Mouse (Mus musculus): ENCODE results near the gene Smim20. TPM values are rescaled to one million over a fixed set of nuclear protein-coding genes. Genes with fewer than 3 reads are reported as not detected.

Smim20 gene
- 71.3 and 75.4 TPM in 2 replicates for polyA plus RNA-seq (2014; fragmentation: Nextera tagmentation; extraction: Ambion mirVana)

DNA sequence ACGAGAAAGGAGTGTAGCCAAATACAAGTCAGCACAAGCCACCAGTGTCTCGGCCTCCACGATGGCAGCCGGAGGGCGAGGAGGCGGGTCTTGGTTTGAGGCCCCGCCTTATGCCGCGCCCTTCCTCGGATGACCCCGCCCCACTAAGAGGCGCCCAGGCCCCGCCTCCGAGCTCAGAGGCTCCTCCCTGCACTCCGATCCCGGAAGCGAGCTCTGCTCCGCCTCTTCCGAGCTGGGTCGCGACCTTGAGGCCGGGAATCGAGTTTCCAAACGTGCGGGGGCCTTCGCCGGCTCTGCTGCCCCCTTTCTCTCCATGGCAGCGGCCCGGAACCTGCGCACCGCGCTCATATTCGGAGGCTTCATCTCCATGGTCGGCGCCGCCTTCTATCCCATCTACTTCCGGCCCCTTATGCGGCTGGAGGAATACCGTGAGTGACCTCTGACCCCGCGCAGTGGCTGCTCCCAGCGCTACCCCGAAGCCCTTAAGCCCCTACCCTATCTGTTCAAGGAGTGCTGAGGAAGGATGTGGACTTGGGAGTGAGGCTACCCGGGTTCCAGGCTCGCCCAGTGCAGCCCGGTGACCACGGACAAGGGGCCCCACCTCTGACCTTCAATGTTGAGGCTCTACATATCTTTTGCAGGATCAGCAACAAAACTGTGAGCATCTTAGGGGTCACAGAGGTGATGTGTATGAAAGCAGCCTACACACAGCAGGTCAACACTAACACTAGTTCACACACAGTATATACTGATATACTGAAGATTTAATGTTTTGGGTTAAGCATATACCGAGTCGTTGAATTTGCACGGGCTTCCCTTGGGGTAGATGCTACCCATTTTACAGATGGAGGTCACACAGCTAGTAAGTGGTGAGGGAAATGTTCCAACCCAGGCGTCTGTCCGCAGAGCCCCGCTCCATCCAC, at the start of gene Smim20:
Smim20 (plus strand) TSS at position 153 of the 923 bp plus-strand sequence.
- no peaks in the 10 kb centered on the region for H3K27me3 ChIP-seq (ENCODE audit: control insufficient read depth, insufficient read depth, low read length)
- H3K36me3 ChIP-seq (ENCODE audit: control insufficient read depth, insufficient read depth, low read length): no peaks in the 10 kb centered on the region
- H3K9ac ChIP-seq (ENCODE audit: low read length): peak within 1 kb of the TSS; percentile 64
- H3K4me3 ChIP-seq (ENCODE audit: low read depth, low read length): peak within 1 kb of the TSS; percentile 62
- H3K4me1 ChIP-seq (replicated peaks; ENCODE audit: control insufficient read depth, insufficient read depth, low read length): peaks cover 5% of the 10 kb centered on the region; the same call in 1 of the 2 replicates
- no peaks in the 10 kb centered on the region; the same call in 1 of the 2 replicates for H3K9me3 ChIP-seq (ENCODE audit: control insufficient read depth, low read length)
- WGBS: 12% methylated on average over 53 of the region's 53 CpGs
- peak; percentile 93 for DNase-seq (ENCODE audit: low spot score)
- ATAC-seq (replicated peaks; ENCODE audit: low FRiP score): peak; percentile 95
- peak within 1 kb of the TSS; percentile 75 for H3K4me2 ChIP-seq (ENCODE audit: low read depth, low read length, severe bottlenecking)
- no peak within 1 kb of the TSS for H3K27ac ChIP-seq (ENCODE audit: low read depth, low read length)

- DNase-seq (ENCODE audit: low spot score): no peak
- Histone ChIP-seq H3K27me3 (ENCODE audit: control insufficient read depth, insufficient read depth, low read length) (no peaks in the 10 kb centered on the region), H3K9me3 (ENCODE audit: control insufficient read depth, low read length) (no peaks in the 10 kb centered on the region), H3K4me1 (replicated peaks; ENCODE audit: control insufficient read depth, insufficient read depth, low read length) (no peaks in the 10 kb centered on the region), H3K4me2 (ENCODE audit: low read depth, low read length, severe bottlenecking) (no peak overlapping the region), H3K9ac (ENCODE audit: low read length) (no peak overlapping the region), H3K36me3 (ENCODE audit: control insufficient read depth, insufficient read depth, low read length) (no peaks in the 10 kb centered on the region), H3K27ac (ENCODE audit: low read depth, low read length) (no peak overlapping the region), H3K4me3 (ENCODE audit: low read depth, low read length) (no peak overlapping the region)
- ATAC-seq (replicated peaks; ENCODE audit: low FRiP score): no peak
- WGBS: 92% methylated on average over 13 of the region's 13 CpGs
These were observed 41.4 kb upstream of the Smim20 start for GRCm38 (mm10) chr5:53225434-53225833.

- no peak for DNase-seq (ENCODE audit: low spot score)
- WGBS: 77% methylated on average over 4 of the region's 4 CpGs
- no peak for ATAC-seq (replicated peaks; ENCODE audit: low FRiP score)
- Histone ChIP-seq H3K27me3 (ENCODE audit: control insufficient read depth, insufficient read depth, low read length) (no peaks in the 10 kb centered on the region), H3K4me3 (ENCODE audit: low read depth, low read length) (no peak overlapping the region), H3K4me1 (replicated peaks; ENCODE audit: control insufficient read depth, insufficient read depth, low read length) (no peaks in the 10 kb centered on the region), H3K9ac (ENCODE audit: low read length) (no peak overlapping the region), H3K4me2 (ENCODE audit: low read depth, low read length, severe bottlenecking) (no peak overlapping the region), H3K9me3 (ENCODE audit: control insufficient read depth, low read length) (no peaks in the 10 kb centered on the region), H3K27ac (ENCODE audit: low read depth, low read length) (no peak overlapping the region), H3K36me3 (ENCODE audit: control insufficient read depth, insufficient read depth, low read length) (no peaks in the 10 kb centered on the region)
These were observed 36.3 kb upstream of the Smim20 start for GRCm38 (mm10) chr5:53230560-53230959.

DNA sequence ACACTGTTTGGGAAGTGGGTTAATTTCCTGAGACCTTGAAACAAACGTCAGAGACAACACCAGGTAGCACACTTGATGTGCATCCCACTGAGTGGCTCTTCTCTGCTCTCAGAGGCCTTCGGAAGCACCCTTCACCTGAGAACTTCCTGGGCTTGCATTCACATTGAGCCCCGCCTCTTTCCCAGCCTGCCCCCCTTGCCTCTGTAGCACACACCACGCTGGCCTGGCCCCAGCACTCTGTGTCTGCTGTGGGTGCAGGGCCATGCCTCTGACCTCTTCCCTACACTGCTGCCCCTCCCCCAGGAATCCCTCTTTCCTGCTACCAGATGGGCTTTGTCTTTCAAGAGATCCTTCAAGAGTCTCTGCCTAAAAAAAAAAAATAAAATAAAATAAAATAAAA, 31.3 kb upstream of the Smim20 start:
- ATAC-seq (replicated peaks; ENCODE audit: low FRiP score) (0 out of 2 replicates have a peak, but pooled peaks have one; percentile 67), DNase-seq (ENCODE audit: low spot score) (no peak)
- Histone ChIP-seq H3K4me3 (ENCODE audit: low read depth, low read length) (no peak overlapping the region), H3K9ac (ENCODE audit: low read length) (no peak overlapping the region), H3K4me1 (replicated peaks; ENCODE audit: control insufficient read depth, insufficient read depth, low read length) (no peaks in the 10 kb centered on the region), H3K36me3 (ENCODE audit: control insufficient read depth, insufficient read depth, low read length) (no peaks in the 10 kb centered on the region), H3K9me3 (ENCODE audit: control insufficient read depth, low read length) (no peaks in the 10 kb centered on the region), H3K4me2 (ENCODE audit: low read depth, low read length, severe bottlenecking) (no peak overlapping the region), H3K27me3 (ENCODE audit: control insufficient read depth, insufficient read depth, low read length) (no peaks in the 10 kb centered on the region), H3K27ac (ENCODE audit: low read depth, low read length) (no peak overlapping the region)
- WGBS: 19% methylated on average over 4 of the region's 4 CpGs

- Histone ChIP-seq H3K27me3 (ENCODE audit: control insufficient read depth, insufficient read depth, low read length) (no peaks in the 10 kb centered on the region), H3K4me3 (ENCODE audit: low read depth, low read length) (no peak overlapping the region), H3K9me3 (ENCODE audit: control insufficient read depth, low read length) (no peaks in the 10 kb centered on the region), H3K36me3 (ENCODE audit: control insufficient read depth, insufficient read depth, low read length) (no peaks in the 10 kb centered on the region), H3K4me1 (replicated peaks; ENCODE audit: control insufficient read depth, insufficient read depth, low read length) (no peaks in the 10 kb centered on the region; the same call in 1 of the 2 replicates), H3K4me2 (ENCODE audit: low read depth, low read length, severe bottlenecking) (no peak overlapping the region), H3K27ac (ENCODE audit: low read depth, low read length) (no peak overlapping the region), H3K9ac (ENCODE audit: low read length) (no peak overlapping the region)
- 47% methylated on average over 5 of the region's 5 CpGs for WGBS
- no peak for DNase-seq (ENCODE audit: low spot score)
- ATAC-seq (replicated peaks; ENCODE audit: low FRiP score): no peak
These were observed 30.7 kb upstream of the Smim20 start for GRCm38 (mm10) chr5:53236136-53236535.

DNA sequence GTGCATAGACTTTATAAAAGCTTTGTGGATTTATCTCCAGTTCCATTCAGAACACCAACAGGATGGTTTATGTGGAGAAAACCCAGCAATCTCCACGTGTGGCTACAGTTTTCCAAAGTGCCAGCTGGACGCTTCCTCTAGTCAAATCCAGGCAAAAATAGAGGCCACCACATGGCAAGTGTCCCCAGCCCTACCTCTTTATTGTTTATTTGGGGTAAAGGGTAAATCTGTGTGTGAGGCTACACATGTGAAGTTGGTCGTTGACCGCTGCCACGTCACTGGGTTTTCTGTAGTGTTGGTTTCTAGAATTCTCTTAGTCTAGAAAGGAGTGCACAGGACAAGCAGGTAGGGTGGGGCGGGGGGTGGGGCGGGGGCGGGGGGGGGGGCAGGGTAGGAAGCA, 30.1 kb upstream of the Smim20 start:
- no peak overlapping the region for H3K4me3 ChIP-seq (ENCODE audit: low read depth, low read length)
- no peaks in the 10 kb centered on the region for H3K9me3 ChIP-seq (ENCODE audit: control insufficient read depth, low read length)
- no peaks in the 10 kb centered on the region for H3K36me3 ChIP-seq (ENCODE audit: control insufficient read depth, insufficient read depth, low read length)
- no peak overlapping the region for H3K9ac ChIP-seq (ENCODE audit: low read length)
- H3K27me3 ChIP-seq (ENCODE audit: control insufficient read depth, insufficient read depth, low read length): no peaks in the 10 kb centered on the region
- DNase-seq (ENCODE audit: low spot score) (no peak), ATAC-seq (replicated peaks; ENCODE audit: low FRiP score) (no peak)
- H3K4me2 ChIP-seq (ENCODE audit: low read depth, low read length, severe bottlenecking): no peak overlapping the region
- H3K27ac ChIP-seq (ENCODE audit: low read depth, low read length): no peak overlapping the region
- 84% methylated on average over 7 of the region's 8 CpGs for WGBS
- H3K4me1 ChIP-seq (replicated peaks; ENCODE audit: control insufficient read depth, insufficient read depth, low read length): no peaks in the 10 kb centered on the region; the same call in 1 of the 2 replicates

GRCm38 (mm10) chr5:53238761-53239160, 28.1 kb upstream of the Smim20 start:
- H3K27me3 ChIP-seq (ENCODE audit: control insufficient read depth, insufficient read depth, low read length): no peaks in the 10 kb centered on the region
- no peaks in the 10 kb centered on the region; the same call in 1 of the 2 replicates for H3K4me1 ChIP-seq (replicated peaks; ENCODE audit: control insufficient read depth, insufficient read depth, low read length)
- no peak overlapping the region for H3K4me2 ChIP-seq (ENCODE audit: low read depth, low read length, severe bottlenecking)
- no peak for ATAC-seq (replicated peaks; ENCODE audit: low FRiP score)
- DNase-seq (ENCODE audit: low spot score): no peak
- H3K36me3 ChIP-seq (ENCODE audit: control insufficient read depth, insufficient read depth, low read length): no peaks in the 10 kb centered on the region
- no peak overlapping the region for H3K27ac ChIP-seq (ENCODE audit: low read depth, low read length)
- no peak overlapping the region for H3K9ac ChIP-seq (ENCODE audit: low read length)
- WGBS: 86% methylated on average over 7 of the region's 7 CpGs
- H3K9me3 ChIP-seq (ENCODE audit: control insufficient read depth, low read length): no peaks in the 10 kb centered on the region
- H3K4me3 ChIP-seq (ENCODE audit: low read depth, low read length): no peak overlapping the region

DNA sequence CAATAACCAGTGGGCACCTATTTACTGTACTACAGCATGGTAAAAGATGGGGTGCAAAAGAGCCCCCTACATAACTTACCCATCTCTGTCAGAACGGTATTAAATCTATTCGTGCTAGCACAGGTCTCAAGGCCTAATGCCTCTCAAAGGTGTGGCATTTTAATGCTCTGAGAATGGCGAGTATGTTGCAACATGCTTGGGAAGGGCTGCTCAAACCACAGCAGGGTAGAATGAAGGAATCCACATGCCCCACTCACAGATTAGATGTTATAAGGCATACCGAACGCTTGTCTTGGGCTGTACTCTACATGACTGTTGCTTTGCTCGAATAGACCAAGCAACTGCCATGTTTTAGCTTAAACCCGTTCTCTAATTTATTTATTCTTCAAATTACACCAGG, 27.7 kb upstream of the Smim20 start:
- DNase-seq (ENCODE audit: low spot score) (no peak), ATAC-seq (replicated peaks; ENCODE audit: low FRiP score) (no peak)
- WGBS: 90% methylated on average over 7 of the region's 7 CpGs
- Histone ChIP-seq H3K27me3 (ENCODE audit: control insufficient read depth, insufficient read depth, low read length) (no peaks in the 10 kb centered on the region), H3K4me2 (ENCODE audit: low read depth, low read length, severe bottlenecking) (no peak overlapping the region), H3K9me3 (ENCODE audit: control insufficient read depth, low read length) (no peaks in the 10 kb centered on the region), H3K27ac (ENCODE audit: low read depth, low read length) (no peak overlapping the region), H3K36me3 (ENCODE audit: control insufficient read depth, insufficient read depth, low read length) (no peaks in the 10 kb centered on the region), H3K4me1 (replicated peaks; ENCODE audit: control insufficient read depth, insufficient read depth, low read length) (no peaks in the 10 kb centered on the region; the same call in 1 of the 2 replicates), H3K9ac (ENCODE audit: low read length) (no peak overlapping the region), H3K4me3 (ENCODE audit: low read depth, low read length) (no peak overlapping the region)

All from forebrain, embryonic 11.5 days (tissue).